Mouse (Mus musculus): ENCODE data around the gene Pax8. TPM values are rescaled to one million over a fixed set of nuclear protein-coding genes. Genes with fewer than 3 reads are reported as not detected.

Gene Pax8
- total RNA-seq, 2 experiments from 2014 or later, result not detected

GRCm38 (mm10) chr2:24378747-24379450, 96.5 kb downstream of the Pax8 start:
- DNase-seq, result no peak
- intact Hi-C loops (cut with DNase I), result no loop called here

Other genes starting within 250 kb of the Pax8 start
- not detected for gene Il1f5, start 198.6 kb downstream of the Pax8 start, total RNA-seq (2021)
- not detected for gene Il1f10, start 184.4 kb downstream of the Pax8 start, total RNA-seq (2021)
- under 1 TPM in 1 of 2 experiments, not detected in 1; 0.20 TPM for gene Il1rn, start 138.7 kb downstream of the Pax8 start, total RNA-seq (2021)
- 1 to 10 TPM; 1.3 to 2.2 TPM for gene Psd4, start 108.0 kb downstream of the Pax8 start, total RNA-seq (2021)